Mouse (Mus musculus) ES-E14 (cell line): ENCODE measurements around the gene Wipf1.

Source experiments
- CHD2 ChIP-seq: IDR thresholded peaks from 2 replicates; pipeline ENCODE4 v1.6.1; 2014; ENCODE audit warnings: mild to moderate bottlenecking, low read depth, low read length, inconsistent platforms
- HCFC1 ChIP-seq: IDR thresholded peaks from 2 replicates; pipeline ENCODE4 v1.6.1; 2012; ENCODE audit warnings: low read length, inconsistent platforms, borderline replicate concordance; ENCODE audit not compliant: insufficient read depth
- MAFK ChIP-seq: IDR thresholded peaks from 2 replicates; pipeline ENCODE4 v1.6.1; 2014; ENCODE audit warnings: mild to moderate bottlenecking, low read depth, low read length, inconsistent platforms; ENCODE audit not compliant: insufficient read depth
- ZNF384 ChIP-seq: IDR thresholded peaks from 2 replicates; pipeline ENCODE4 v1.6.1; 2012; ENCODE audit warnings: low read depth, low read length, inconsistent platforms

DNA sequence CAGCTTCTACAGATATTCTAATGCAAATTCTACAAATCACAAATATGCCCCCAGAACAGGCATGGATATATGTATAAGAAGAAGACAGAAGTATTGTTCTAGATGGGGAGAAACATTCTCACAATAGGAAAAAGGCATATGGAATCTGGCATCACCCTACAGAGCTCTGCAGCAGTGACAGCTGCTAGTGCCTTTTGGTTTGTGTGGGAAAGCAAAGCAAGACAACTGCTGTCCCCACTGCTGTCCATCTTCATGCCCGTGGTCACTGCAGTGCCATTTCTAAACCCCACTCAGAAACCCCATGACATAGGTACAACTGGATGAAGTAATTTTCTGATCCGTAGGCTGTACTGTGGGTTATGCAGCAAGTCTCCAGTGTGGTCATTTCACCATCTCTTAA lies 136.8 kb downstream of the Wipf1 start:
- TF ChIP-seq CHD2 (no peak), ZNF384 (no peak), HCFC1 (no peak), MAFK (no peak)
